Mouse (Mus musculus): ENCODE measurements around the gene Dnaic1. TPM values are rescaled to one million over a fixed set of nuclear protein-coding genes. Genes with fewer than 3 reads are reported as not detected.

Gene Dnaic1
- polyA plus RNA-seq (2016; fragmentation: Nextera tagmentation; extraction: Ambion mirVana): 1.5 TPM in 2 replicates

DNA sequence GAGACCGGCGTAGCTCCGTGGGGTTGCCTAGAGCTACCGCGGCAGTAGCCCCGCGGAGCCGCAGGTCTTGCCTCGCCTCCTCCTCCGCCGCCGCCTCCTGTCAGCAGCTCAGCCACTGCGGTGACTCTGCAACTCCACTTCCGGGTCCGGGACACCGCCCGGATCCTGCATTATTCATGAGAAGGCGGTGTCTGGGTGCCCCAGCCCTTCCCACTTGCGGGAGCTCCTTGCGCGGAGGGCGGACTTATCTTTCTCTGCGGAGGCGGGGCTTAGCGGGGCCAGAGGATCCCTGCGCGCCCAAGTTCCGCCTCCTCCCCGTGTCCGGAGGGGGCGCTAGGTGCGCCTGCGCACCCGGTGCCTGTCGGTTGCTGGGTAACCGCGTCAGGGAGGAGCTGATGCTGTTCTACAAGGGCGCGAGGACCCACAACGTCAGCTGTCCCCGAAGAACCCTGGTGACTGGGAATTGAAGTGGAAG, at the start of gene Dnaic1, which contains the start of gene Fam219a:
Dnaic1 (plus strand) TSS at position 365 of the 475 bp plus-strand sequence.
Fam219a (minus strand) TSS at position 128 of the 475 bp plus-strand sequence.
- Histone ChIP-seq H3K4me3 (replicated peaks) (peak within 1 kb of the TSS; percentile 83), H3K27me3 (peaks cover 6% of the 10 kb centered on the region; the same call in 1 of the 2 replicates), H3K4me2 (peak within 1 kb of the TSS; percentile 66), H3K9ac (peak within 1 kb of the TSS; percentile 89), H3K27ac (peak within 1 kb of the TSS; percentile 93), H3K36me3 (replicated peaks) (no peaks in the 10 kb centered on the region), H3K4me1 (peaks cover 39% of the 10 kb centered on the region), H3K9me3 (no peaks in the 10 kb centered on the region)
- peak; percentile 98 for ATAC-seq (ENCODE audit: low FRiP score)
- WGBS: under 1% methylated on average over 41 of the region's 41 CpGs

DNA sequence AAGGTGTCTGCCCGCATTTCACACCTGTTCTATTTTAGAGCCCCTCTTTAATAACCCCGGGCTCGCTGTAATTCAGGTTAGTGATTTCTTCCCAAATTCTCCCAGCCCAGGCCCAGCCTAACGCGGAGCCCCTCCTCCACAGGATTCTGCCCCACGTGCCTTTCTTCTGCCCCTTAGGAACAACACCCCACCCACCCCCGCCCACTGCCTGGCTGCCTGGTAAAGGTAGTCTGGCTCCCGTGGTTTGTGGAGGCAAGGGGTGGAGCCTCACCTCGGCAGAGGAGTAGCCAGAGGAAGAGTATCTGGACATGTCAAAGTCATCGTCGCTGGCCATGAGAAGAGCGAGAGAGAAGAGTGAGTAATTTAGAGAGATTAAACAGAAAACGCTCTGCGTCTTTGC, 48.9 kb upstream of the Dnaic1 start:
- no peaks in the 10 kb centered on the region for H3K9me3 ChIP-seq
- H3K4me3 ChIP-seq (replicated peaks): no peak overlapping the region
- H3K4me2 ChIP-seq: no peak overlapping the region
- H3K27ac ChIP-seq: no peak overlapping the region
- H3K27me3 ChIP-seq: peaks cover 4% of the 10 kb centered on the region; the same call in 1 of the 2 replicates
- no peak for ATAC-seq (ENCODE audit: low FRiP score)
- 49% methylated on average over 14 of the region's 14 CpGs for WGBS
- peaks cover 14% of the 10 kb centered on the region for H3K4me1 ChIP-seq
- no peak overlapping the region for H3K9ac ChIP-seq
- peaks cover 26% of the 10 kb centered on the region for H3K36me3 ChIP-seq (replicated peaks)

DNA sequence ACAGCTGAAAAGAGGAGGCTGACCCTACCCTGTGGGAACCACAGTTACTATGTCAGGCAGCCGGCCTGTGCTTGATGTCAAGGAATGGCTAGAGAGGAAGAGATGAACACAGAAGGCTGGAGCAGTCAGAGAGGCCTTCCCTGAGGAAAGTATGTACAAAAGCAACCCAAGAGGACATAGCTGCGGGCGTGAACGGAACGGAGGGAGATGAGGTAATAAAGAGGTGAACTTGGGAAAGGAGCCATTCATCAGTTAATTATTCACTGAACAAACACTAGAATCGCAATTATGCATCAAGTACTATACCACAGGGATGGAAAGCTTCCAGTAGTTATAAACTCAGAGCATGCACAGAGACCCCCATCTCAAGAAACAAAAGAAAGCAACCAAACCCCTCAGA, 47.4 kb upstream of the Dnaic1 start:
- 62% methylated on average over 6 of the region's 6 CpGs for WGBS
- Histone ChIP-seq H3K36me3 (replicated peaks) (peaks cover 26% of the 10 kb centered on the region), H3K9ac (0 out of 2 replicates have a peak overlapping the region, but pooled peaks have one; percentile 12), H3K27me3 (peaks cover 4% of the 10 kb centered on the region; the same call in 1 of the 2 replicates), H3K4me3 (replicated peaks) (no peak overlapping the region), H3K9me3 (no peaks in the 10 kb centered on the region), H3K27ac (peak overlapping the region; percentile 37; the same call in 1 of the 2 replicates), H3K4me2 (no peak overlapping the region), H3K4me1 (peaks cover 25% of the 10 kb centered on the region)
- ATAC-seq (ENCODE audit: low FRiP score): no peak

DNA sequence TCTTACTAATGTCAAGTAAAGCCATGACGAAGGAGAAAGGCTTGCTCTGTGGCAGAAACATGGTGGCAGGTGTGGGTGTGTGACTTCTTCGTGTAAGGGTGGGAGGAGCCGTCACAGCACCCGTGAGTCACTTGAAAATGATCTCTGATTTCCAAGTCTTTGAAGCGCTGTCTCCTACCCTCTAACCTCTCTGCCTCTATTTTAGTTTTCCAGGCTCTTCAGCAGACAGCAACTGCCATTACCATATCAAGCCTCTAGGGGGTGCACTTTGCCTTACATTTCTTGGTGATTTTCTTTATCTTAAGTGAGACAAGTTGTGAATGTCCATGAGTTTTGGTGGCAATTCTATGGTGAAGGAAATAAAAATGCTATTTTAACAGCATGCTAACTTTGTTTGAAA, 46.8 kb upstream of the Dnaic1 start:
- Histone ChIP-seq H3K9me3 (no peaks in the 10 kb centered on the region), H3K9ac (no peak overlapping the region), H3K4me3 (replicated peaks) (no peak overlapping the region), H3K4me2 (no peak overlapping the region), H3K27me3 (peaks cover 4% of the 10 kb centered on the region; the same call in 1 of the 2 replicates), H3K36me3 (replicated peaks) (peaks cover 26% of the 10 kb centered on the region), H3K4me1 (peaks cover 31% of the 10 kb centered on the region), H3K27ac (peak overlapping the region; percentile 37; the same call in 1 of the 2 replicates)
- 42% methylated on average over 5 of the region's 5 CpGs for WGBS
- no peak for ATAC-seq (ENCODE audit: low FRiP score)

DNA sequence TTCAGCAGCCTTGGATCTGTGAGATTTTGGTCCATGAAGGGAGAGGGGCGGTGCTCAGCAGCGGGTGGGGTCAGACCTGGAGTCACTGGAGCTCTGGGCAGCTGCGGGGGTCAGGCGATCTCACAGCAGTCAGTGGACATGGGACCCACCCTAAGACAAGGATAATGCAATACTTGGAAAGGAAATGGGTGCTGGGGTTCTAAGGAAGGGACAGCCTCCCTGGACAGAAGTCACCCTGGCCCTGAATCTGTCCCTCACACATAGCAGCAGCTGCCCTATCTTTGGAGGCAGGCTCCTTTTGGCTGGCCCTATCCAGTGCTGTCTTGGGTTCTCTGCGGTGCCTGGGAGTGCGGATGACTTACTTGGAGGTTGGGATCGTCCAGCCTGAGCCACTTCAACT, 45.7 kb upstream of the Dnaic1 start:
- H3K36me3 ChIP-seq (replicated peaks): peaks cover 22% of the 10 kb centered on the region
- H3K27me3 ChIP-seq: peaks cover 4% of the 10 kb centered on the region; the same call in 1 of the 2 replicates
- 79% methylated on average over 7 of the region's 7 CpGs for WGBS
- H3K4me1 ChIP-seq: peaks cover 42% of the 10 kb centered on the region
- no peak overlapping the region; the same call in 1 of the 2 replicates for H3K9ac ChIP-seq
- H3K4me3 ChIP-seq (replicated peaks): no peak overlapping the region
- H3K4me2 ChIP-seq: no peak overlapping the region
- no peak for ATAC-seq (ENCODE audit: low FRiP score)
- H3K9me3 ChIP-seq: no peaks in the 10 kb centered on the region
- no peak overlapping the region for H3K27ac ChIP-seq

DNA sequence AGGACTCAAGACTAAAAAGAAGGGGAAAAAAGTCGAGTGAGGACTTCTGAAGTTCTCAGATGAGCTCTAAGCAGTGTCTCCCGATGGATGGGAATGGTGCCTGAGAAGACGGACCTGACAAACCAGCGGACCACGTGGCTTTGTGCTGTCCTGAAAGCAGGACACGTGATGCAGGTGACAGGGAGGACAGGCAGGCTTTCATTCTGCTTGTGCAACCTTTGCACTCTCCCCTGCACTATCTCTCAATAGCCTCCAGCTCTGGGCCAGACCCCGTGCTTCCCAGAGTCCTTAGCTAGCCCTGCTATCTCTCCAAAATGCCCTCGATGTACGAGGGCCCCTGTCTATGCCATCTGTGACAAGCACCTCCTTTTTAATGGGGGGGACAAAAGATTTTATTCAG, 44.7 kb upstream of the Dnaic1 start:
- peaks cover 3% of the 10 kb centered on the region; the same call in 1 of the 2 replicates for H3K27me3 ChIP-seq
- peaks cover 17% of the 10 kb centered on the region for H3K36me3 ChIP-seq (replicated peaks)
- no peak overlapping the region for H3K4me2 ChIP-seq
- peaks cover 46% of the 10 kb centered on the region for H3K4me1 ChIP-seq
- no peak for ATAC-seq (ENCODE audit: low FRiP score)
- no peak overlapping the region for H3K27ac ChIP-seq
- WGBS: 76% methylated on average over 9 of the region's 9 CpGs
- no peak overlapping the region for H3K4me3 ChIP-seq (replicated peaks)
- H3K9me3 ChIP-seq: no peaks in the 10 kb centered on the region
- H3K9ac ChIP-seq: no peak overlapping the region

DNA sequence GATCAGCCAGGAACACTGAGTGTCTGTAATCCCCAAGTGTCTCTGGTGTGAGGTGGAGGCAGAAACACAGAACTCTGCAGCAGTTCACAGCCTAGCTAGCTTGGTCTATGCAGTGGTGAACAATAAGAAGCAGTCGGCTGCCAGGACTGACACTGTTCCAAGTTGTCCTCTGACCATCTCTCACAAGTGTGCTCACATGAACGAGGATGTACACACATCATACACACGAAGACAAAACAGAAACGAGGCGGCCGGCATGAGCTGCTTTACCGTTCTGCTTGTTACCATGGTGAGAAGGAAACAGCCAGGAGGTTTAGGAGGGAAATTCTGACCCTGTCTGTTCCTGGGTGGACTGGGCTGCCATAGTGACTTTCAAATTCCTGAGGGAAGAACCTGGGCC, 43.0 kb upstream of the Dnaic1 start:
- no peak overlapping the region for H3K4me3 ChIP-seq (replicated peaks)
- peaks cover 2% of the 10 kb centered on the region; the same call in 1 of the 2 replicates for H3K36me3 ChIP-seq (replicated peaks)
- H3K9ac ChIP-seq: peak overlapping the region; percentile 30; the same call in 1 of the 2 replicates
- WGBS: 30% methylated on average over 7 of the region's 7 CpGs
- H3K4me2 ChIP-seq: no peak overlapping the region
- H3K27ac ChIP-seq: 0 out of 2 replicates have a peak overlapping the region, but pooled peaks have one; percentile 50
- peaks cover 60% of the 10 kb centered on the region for H3K4me1 ChIP-seq
- no peaks in the 10 kb centered on the region; the same call in 1 of the 2 replicates for H3K27me3 ChIP-seq
- H3K9me3 ChIP-seq: no peaks in the 10 kb centered on the region
- ATAC-seq (ENCODE audit: low FRiP score): no peak

DNA sequence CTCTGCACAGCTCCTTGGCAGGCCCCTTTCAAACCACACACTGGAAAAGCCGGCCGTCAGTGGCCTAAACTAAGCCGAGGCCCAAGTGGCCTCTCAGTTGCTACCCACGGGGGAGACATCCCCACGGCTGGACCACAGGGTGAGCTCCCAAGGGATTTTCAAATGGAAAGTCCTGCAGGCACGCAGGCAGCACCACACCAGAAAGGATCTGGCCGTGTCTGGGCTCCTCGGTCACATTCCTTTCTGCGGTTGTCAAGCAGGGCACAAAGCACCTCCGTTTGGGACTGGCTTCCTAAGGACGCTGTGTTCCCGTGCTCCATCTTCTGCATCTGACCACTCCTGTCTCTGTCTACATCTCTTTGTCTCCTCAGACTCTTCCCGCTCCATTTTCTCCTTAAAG, 42.5 kb upstream of the Dnaic1 start:
- 18% methylated on average over 13 of the region's 13 CpGs for WGBS
- H3K27ac ChIP-seq: 0 out of 2 replicates have a peak overlapping the region, but pooled peaks have one; percentile 50
- H3K4me2 ChIP-seq: no peak overlapping the region
- H3K9ac ChIP-seq: peak overlapping the region; percentile 30; the same call in 1 of the 2 replicates
- H3K4me3 ChIP-seq (replicated peaks): no peak overlapping the region
- H3K9me3 ChIP-seq: no peaks in the 10 kb centered on the region
- peaks cover 59% of the 10 kb centered on the region for H3K4me1 ChIP-seq
- ATAC-seq (ENCODE audit: low FRiP score): peak; percentile 15; the same call in 1 of the 2 replicates
- H3K27me3 ChIP-seq: no peaks in the 10 kb centered on the region; the same call in 1 of the 2 replicates
- H3K36me3 ChIP-seq (replicated peaks): no peaks in the 10 kb centered on the region

DNA sequence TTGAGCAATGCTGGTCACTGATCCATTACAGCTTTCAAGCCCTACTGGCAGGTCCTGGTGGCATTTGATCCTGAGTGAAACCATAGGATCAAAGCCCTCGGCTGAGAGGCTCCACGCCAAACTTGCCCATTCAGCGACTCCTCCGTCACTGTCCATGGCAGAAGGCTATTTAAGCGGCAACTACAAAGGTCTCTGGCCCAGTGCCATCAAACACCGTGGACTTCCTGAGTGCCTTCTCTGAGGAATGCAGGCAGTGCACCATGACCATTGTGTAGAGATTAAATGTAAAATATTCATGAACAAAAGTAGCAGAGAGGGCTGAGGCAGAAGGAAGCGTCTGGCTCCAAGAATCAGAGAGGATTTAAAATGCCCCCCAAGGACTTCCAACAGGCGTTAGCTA, 41.6 kb upstream of the Dnaic1 start:
- 24% methylated on average over 8 of the region's 8 CpGs for WGBS
- H3K9ac ChIP-seq: no peak overlapping the region
- H3K9me3 ChIP-seq: no peaks in the 10 kb centered on the region
- H3K4me1 ChIP-seq: peaks cover 53% of the 10 kb centered on the region
- H3K4me3 ChIP-seq (replicated peaks): no peak overlapping the region
- H3K4me2 ChIP-seq: no peak overlapping the region
- H3K36me3 ChIP-seq (replicated peaks): no peaks in the 10 kb centered on the region
- ATAC-seq (ENCODE audit: low FRiP score): no peak
- no peaks in the 10 kb centered on the region; the same call in 1 of the 2 replicates for H3K27me3 ChIP-seq
- H3K27ac ChIP-seq: peak overlapping the region; percentile 5; the same call in 1 of the 2 replicates

DNA sequence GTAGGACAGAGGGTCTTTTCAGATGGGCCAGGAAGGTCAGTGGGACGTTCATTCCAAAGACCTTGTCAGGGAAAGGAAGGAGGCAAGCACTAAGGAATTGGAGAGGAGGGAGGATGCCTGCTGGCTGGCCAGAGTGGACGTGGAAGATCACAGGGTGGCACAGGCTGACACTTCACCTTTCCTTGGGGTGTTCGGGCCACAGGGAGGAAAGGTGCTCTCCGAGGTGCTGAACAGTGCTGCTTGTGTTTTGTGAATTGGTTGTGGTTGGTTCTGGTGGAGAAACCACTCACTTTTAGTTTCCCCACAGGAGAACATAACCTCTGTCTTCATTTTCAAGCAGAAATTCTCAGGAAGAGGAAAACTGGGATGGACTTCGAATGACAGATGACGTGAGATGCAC, 37.2 kb upstream of the Dnaic1 start:
- H3K9ac ChIP-seq: no peak overlapping the region
- no peak overlapping the region for H3K4me3 ChIP-seq (replicated peaks)
- 34% methylated on average over 6 of the region's 6 CpGs for WGBS
- H3K9me3 ChIP-seq: no peaks in the 10 kb centered on the region
- H3K27me3 ChIP-seq: 0 out of 2 replicates have a peak, but pooled peaks cover 2% of the 10 kb centered on the region
- no peak overlapping the region for H3K27ac ChIP-seq
- peaks cover 36% of the 10 kb centered on the region for H3K4me1 ChIP-seq
- 0 out of 2 replicates have a peak, but pooled peaks cover 2% of the 10 kb centered on the region for H3K36me3 ChIP-seq (replicated peaks)
- no peak overlapping the region for H3K4me2 ChIP-seq
- no peak for ATAC-seq (ENCODE audit: low FRiP score)

DNA sequence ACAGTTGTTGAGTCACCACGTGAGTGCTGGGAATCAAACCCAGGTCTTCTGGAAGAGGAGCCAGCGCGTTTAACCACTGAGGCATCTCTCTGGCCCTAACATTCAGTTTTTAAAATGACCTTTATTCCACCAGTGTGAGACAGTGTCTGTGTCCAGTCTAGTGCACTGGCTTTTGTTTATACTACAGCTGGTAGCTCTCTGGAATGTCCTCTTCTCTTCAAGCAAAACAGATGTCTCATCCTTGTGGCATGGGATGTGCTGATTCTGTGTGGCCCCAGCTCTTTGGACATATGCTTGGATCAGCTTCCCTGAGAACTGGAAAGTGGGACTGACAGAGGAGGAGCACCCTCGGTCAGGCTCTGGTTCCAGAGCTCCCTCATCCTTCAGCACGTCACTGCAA, 34.7 kb upstream of the Dnaic1 start:
- no peak for ATAC-seq (ENCODE audit: low FRiP score)
- H3K27me3 ChIP-seq: 0 out of 2 replicates have a peak, but pooled peaks cover 2% of the 10 kb centered on the region

DNA sequence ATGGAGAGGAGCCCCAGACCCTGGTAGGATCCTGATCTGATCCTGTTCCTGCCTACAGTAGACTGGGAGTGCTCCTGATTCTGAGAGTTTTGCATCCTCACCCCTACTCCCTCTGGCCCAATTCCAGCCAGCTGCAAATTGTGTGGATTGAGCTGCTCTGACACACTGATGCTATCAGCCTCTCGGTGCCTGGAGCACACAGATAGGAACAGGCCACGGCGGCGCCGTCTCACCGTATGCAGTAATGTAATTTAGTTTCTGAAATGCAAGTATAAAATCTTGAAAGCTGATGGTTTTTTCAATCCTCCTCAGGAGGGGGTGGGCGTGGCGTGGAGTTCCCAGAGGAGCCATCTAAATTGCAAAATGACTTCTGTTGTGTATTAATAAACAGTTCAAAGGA, 27.4 kb upstream of the Dnaic1 start:
- WGBS: 87% methylated on average over 8 of the region's 8 CpGs
- Histone ChIP-seq H3K27me3 (no peaks in the 10 kb centered on the region), H3K4me2 (no peak overlapping the region), H3K9me3 (no peaks in the 10 kb centered on the region), H3K36me3 (replicated peaks) (0 out of 2 replicates have a peak, but pooled peaks cover 3% of the 10 kb centered on the region), H3K9ac (no peak overlapping the region), H3K4me3 (replicated peaks) (no peak overlapping the region), H3K27ac (no peak overlapping the region), H3K4me1 (peaks cover 12% of the 10 kb centered on the region)
- ATAC-seq (ENCODE audit: low FRiP score): no peak

More for the DNA sequence above, 34.7 kb upstream of the Dnaic1 start:
- Histone ChIP-seq H3K9ac (no peak overlapping the region), H3K4me3 (replicated peaks) (no peak overlapping the region), H3K4me1 (peaks cover 18% of the 10 kb centered on the region), H3K4me2 (no peak overlapping the region), H3K9me3 (no peaks in the 10 kb centered on the region), H3K36me3 (replicated peaks) (0 out of 2 replicates have a peak, but pooled peaks cover 3% of the 10 kb centered on the region), H3K27ac (no peak overlapping the region)
- WGBS: 81% methylated on average over 5 of the region's 5 CpGs
